Mouse (Mus musculus): ENCODE measurements around the gene Mdm4. TPM values are rescaled to one million over a fixed set of nuclear protein-coding genes. Genes with fewer than 3 reads are reported as not detected.

Mdm4 gene
- total and polyA plus RNA-seq, 3 experiments: 19.8 to 28.1 TPM; not detected in 1

DNA sequence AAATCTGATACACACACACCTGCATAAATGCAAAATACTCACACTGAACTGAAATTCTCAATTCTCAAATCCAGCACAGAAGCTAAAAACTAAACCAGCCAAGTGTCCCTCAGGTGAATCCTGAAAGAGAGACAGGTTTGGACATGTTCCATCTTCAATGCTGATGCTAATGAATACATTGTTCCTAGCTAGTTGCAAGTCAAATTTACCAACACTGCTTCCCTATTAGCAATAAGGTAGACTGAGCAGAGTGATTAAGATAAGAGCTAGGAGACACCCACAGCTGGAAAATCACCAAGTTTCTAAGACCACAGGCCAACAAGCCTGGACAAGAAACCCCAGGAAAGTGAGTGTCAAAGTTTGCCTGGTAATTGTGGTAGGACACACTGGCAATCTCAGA is 11.0 kb downstream of the Mdm4 start:
- peaks cover 33 to 35% of the 10 kb centered on the region in 2 experiments for H3K36me3 ChIP-seq (ENCODE audit: control insufficient read depth in 1 of 2, insufficient read depth in 2 of 2, low read length in 2 of 2)
- no peak overlapping the region for H3K9ac ChIP-seq (ENCODE audit: control insufficient read depth, low read depth, low read length, poor library complexity, severe bottlenecking)
- H3K4me1 ChIP-seq (ENCODE audit: control insufficient read depth in 1 of 2, insufficient read depth in 2 of 2, low read length in 2 of 2): peaks cover 12 to 23% of the 10 kb centered on the region in 2 experiments
- DNase-seq (ENCODE audit: low read depth, low spot score): peak; percentile 69
- H3K4me3 ChIP-seq (ENCODE audit: control insufficient read depth in 1 of 2, insufficient read depth in 1 of 2, low read depth in 2 of 2, low read length in 2 of 2): no peak overlapping the region
- H3K79me2 ChIP-seq (ENCODE audit: control insufficient read depth, insufficient read depth, low read length, poor library complexity): peaks cover 55% of the 10 kb centered on the region
- no peak overlapping the region for H3K27ac ChIP-seq (ENCODE audit: control insufficient read depth, low read depth, low read length)
- no peaks in the 10 kb centered on the region for H3K9me3 ChIP-seq (replicated peaks; ENCODE audit: insufficient read depth, low read length)
- TF ChIP-seq EP300 (IDR thresholded peaks at IDR 0.05; ENCODE audit: low read depth in 1 of 2, low read length in 2 of 2) (peak in 1 of 2 experiments; percentile 9; a peak in 1 of 4 replicates), MAX (IDR thresholded peaks at IDR 0.05; ENCODE audit: low read length) (no peak), SMC3 (IDR thresholded peaks at IDR 0.05; ENCODE audit: low read depth, low read length) (no peak), ZMIZ1 (IDR thresholded peaks at IDR 0.05; ENCODE audit: low read depth, low read length) (no peak), MYC (IDR thresholded peaks at IDR 0.05; ENCODE audit: low read depth, low read length) (no peak), CTCF (IDR thresholded peaks at IDR 0.05 in 2 of 3, conservative IDR thresholded peaks at IDR 0.05 in 1 of 3; ENCODE audit: control insufficient read depth in 1 of 3, insufficient read depth in 1 of 3, low read depth in 2 of 3, low read length in 3 of 3, poor library complexity in 1 of 3, severe bottlenecking in 1 of 3) (no peak), SIN3A (IDR thresholded peaks at IDR 0.05; ENCODE audit: low read length) (peak; percentile 41), GATA1 (IDR thresholded peaks at IDR 0.05; ENCODE audit: low read depth, low read length) (peak; percentile 71), RCOR1 (IDR thresholded peaks at IDR 0.05; ENCODE audit: low read depth, low read length) (no peak), MEF2A (IDR thresholded peaks at IDR 0.05; ENCODE audit: extremely low read depth, insufficient replicate concordance, low read depth, low read length, poor library complexity, severe bottlenecking) (no peak), CHD1 (IDR thresholded peaks at IDR 0.05; ENCODE audit: low read depth, low read length) (no peak), BHLHE40 (IDR thresholded peaks at IDR 0.05; ENCODE audit: borderline replicate concordance, low read depth, low read length) (no peak), ETS1 (IDR thresholded peaks at IDR 0.05; ENCODE audit: low read depth, low read length) (peak; percentile 24; the same call in 1 of the 2 replicates)
- no peaks in the 10 kb centered on the region for H3K27me3 ChIP-seq (ENCODE audit: control insufficient read depth in 1 of 2, insufficient read depth in 2 of 2, low read length in 2 of 2)

DNA sequence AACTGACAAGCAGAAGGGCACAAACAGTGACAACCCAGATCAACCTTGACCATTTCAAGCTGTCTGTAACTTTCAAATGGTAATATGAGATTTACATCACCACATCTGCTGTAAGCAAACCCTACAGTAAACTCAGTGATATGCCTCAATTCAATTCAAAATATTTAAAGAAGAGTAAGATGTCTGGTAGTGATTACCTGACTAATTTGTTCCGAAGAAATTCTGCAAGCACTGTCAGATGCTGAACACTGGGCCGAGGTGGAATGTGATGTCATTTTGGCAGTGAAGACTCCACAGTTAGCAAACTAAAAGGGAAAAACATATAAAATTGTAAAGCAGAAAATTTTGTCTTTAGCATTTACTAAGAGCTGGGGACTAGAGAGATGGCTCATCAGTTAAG is 11.8 kb downstream of the Mdm4 start:
- H3K9ac ChIP-seq (ENCODE audit: control insufficient read depth, low read depth, low read length, poor library complexity, severe bottlenecking): no peak overlapping the region
- H3K36me3 ChIP-seq (ENCODE audit: control insufficient read depth in 1 of 2, insufficient read depth in 2 of 2, low read length in 2 of 2): peaks cover 29 to 38% of the 10 kb centered on the region in 2 experiments
- TF ChIP-seq ZKSCAN1 (IDR thresholded peaks at IDR 0.05; ENCODE audit: low read depth, low read length) (no peak), POLR2AphosphoS5 (IDR thresholded peaks at IDR 0.05; ENCODE audit: borderline replicate concordance, low read depth, low read length) (no peak), POLR2A (IDR thresholded peaks at IDR 0.05; ENCODE audit: control insufficient read depth in 1 of 2, insufficient read depth in 1 of 2, low read depth in 1 of 2, low read length in 2 of 2, poor library complexity in 1 of 2) (no peak), EP300 (IDR thresholded peaks at IDR 0.05; ENCODE audit: low read depth in 1 of 2, low read length in 2 of 2) (no peak)
- peaks cover 12 to 17% of the 10 kb centered on the region in 2 experiments for H3K4me1 ChIP-seq (ENCODE audit: control insufficient read depth in 1 of 2, insufficient read depth in 2 of 2, low read length in 2 of 2)
- H3K27ac ChIP-seq (ENCODE audit: control insufficient read depth, low read depth, low read length): no peak overlapping the region
- no peaks in the 10 kb centered on the region for H3K27me3 ChIP-seq (ENCODE audit: control insufficient read depth in 1 of 2, insufficient read depth in 2 of 2, low read length in 2 of 2)
- no peak overlapping the region for H3K4me3 ChIP-seq (ENCODE audit: control insufficient read depth in 1 of 2, insufficient read depth in 1 of 2, low read depth in 2 of 2, low read length in 2 of 2)
- peaks cover 47% of the 10 kb centered on the region for H3K79me2 ChIP-seq (ENCODE audit: control insufficient read depth, insufficient read depth, low read length, poor library complexity)
- no peaks in the 10 kb centered on the region for H3K9me3 ChIP-seq (replicated peaks; ENCODE audit: insufficient read depth, low read length)
- no peak for DNase-seq (ENCODE audit: low read depth, low spot score)

Data from MEL (cell line).